Mouse (Mus musculus) erythroblast, embryonic 14.5 days (primary cell): ENCODE results near the gene Slc25a53.

ENCODE experiments used
- GATA1 ChIP-seq: IDR thresholded peaks from 2 replicates; pipeline ENCODE4 v1.6.1; 2012; ENCODE audit warnings: low read length, inconsistent platforms, mixed read lengths
- TAL1 ChIP-seq: IDR thresholded peaks from 3 replicates; pipeline ENCODE4 v1.6.1; 2012; ENCODE audit warnings: low read length, inconsistent platforms, mixed read lengths

DNA sequence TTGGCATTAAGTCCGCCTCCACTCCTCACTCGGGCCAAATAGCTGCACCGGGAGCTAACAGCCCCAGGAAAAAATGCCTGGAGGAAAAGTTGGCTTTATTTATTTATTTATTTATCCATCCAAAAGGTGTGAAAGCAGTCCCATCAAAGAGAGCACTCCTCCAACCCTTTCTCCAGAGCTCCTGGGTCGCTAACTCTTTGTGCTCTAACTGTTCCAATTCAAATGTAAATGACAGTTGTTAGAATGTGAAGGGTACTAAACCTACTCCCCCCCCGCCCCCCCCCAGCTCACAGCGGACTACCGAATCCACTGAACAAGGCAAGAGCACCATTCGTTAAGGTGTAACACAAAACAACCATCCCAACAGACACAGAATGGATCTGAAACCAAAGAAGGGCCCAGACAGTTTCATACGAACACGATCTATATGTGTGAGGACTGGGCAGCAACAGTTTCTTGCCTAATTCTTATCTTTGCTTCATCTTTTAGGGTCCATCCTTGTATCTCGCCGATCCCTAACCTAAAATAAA lies 567 bp downstream of the Slc25a53 start:
- TF ChIP-seq TAL1 (no peak), GATA1 (no peak)
